Comparison of ENCODE assay signal across 16 mouse cellular contexts in genomic region chr14:21341195-21341594, GRCm38 (mm10).
"Had no signal": no experiment of that assay in that cellular context is flagged by ENCODE, and none has a peak within 500 bp of the region (broad histone marks: within the 10 kb centered on the region; RNA-seq: fewer than 3 reads in every experiment).

No protein-coding gene starts in this region.

- H3K9me3 ChIP-seq: midbrain, embryonic 10.5 days; midbrain, embryonic 12.5 days; neural tube, embryonic 12.5 days; stomach, embryonic 15.5 days had no signal

- DNase-seq: lung, adult 18-20 months; lung, embryonic 14.5 days; lung, postnatal 10 days; lung, postnatal 4 days; midbrain, embryonic 14.5 days; right cerebral cortex, postnatal 14 days; thymus, adult 2 months; thymus, postnatal 25 days; thymus, postnatal 4 days had no signal

- H3K9ac ChIP-seq: lung, embryonic 14.5 days; midbrain, embryonic 12.5 days; neural tube, embryonic 12.5 days; stomach, embryonic 15.5 days had no signal

- H3K4me3 ChIP-seq: midbrain, embryonic 10.5 days; midbrain, embryonic 12.5 days; myocyte; neural tube, embryonic 12.5 days; stomach, embryonic 15.5 days had no signal

- ATAC-seq: midbrain, embryonic 16.5 days had no signal

- H3K27ac ChIP-seq: midbrain, embryonic 10.5 days; midbrain, embryonic 12.5 days; neural tube, embryonic 12.5 days; stomach, embryonic 15.5 days; stomach, postnatal 0 days had no signal

- H3K27me3 ChIP-seq: midbrain, embryonic 12.5 days; neural tube, embryonic 12.5 days; stomach, embryonic 15.5 days had no signal

- H3K36me3 ChIP-seq: midbrain, embryonic 12.5 days; neural tube, embryonic 12.5 days; stomach, embryonic 15.5 days had no signal

- H3K4me1 ChIP-seq: midbrain, embryonic 10.5 days; neural tube, embryonic 12.5 days; stomach, embryonic 15.5 days had no signal

- H3K4me2 ChIP-seq: lung, embryonic 14.5 days; midbrain, embryonic 12.5 days; neural tube, embryonic 12.5 days; stomach, embryonic 15.5 days had no signal
